Mouse (Mus musculus) 3T3-L1 (cell line): ENCODE measurements around the gene Mamdc2.
"Not testable (repeated sequence)": the region's sequence is repeated elsewhere in the genome, so short reads cannot be mapped to it uniquely, and the experiment has no call there.

Source experiments
- DNase-seq: peaks from one replicate; pipeline ENCODE4 v3.0.0-alpha.2; 2015; ENCODE audit warnings: low read depth, low spot score

Gene Mamdc2

DNA sequence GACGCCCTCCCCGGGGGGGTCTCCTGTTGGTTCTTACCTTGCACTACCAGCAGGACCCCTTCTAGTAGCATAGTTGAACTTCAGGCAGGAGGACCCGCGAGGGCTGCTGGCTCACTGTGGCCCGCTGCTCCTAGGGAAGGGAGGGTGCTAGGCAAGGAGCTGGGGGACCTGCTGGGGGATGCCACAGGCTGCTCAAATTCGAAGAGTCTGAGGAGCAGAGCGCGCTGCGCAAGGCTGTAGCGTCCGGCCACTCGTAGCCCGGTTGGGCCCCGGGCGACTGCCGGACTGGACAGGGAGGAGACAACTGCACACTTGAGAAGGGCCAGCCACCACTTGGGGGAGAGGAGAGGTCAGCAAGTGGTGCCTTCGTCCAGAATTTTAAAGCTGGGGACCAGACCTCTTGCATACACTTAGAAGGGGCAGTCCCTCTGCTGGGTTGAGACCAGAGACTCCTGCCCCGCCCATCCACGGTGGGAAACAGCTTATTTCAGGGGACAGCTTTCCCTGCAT, at the start of gene Mamdc2:
TSS of gene Mamdc2 (minus strand) at position 455 of the 510 bp plus-strand sequence.
- peak; percentile 64 for DNase-seq

GRCm38 (mm10) chr19:23498011-23498410, 49.8 kb upstream of the Mamdc2 start:
- no peak for DNase-seq

- peak; percentile 71 for DNase-seq
Observed at GRCm38 (mm10) chr19:23497171-23497917, 49.1 kb upstream of the Mamdc2 start.

- no peak for DNase-seq
Observed at GRCm38 (mm10) chr19:23496536-23496935, 48.3 kb upstream of the Mamdc2 start.

- peak; percentile 69 for DNase-seq
Observed at GRCm38 (mm10) chr19:23492663-23493062, 44.4 kb upstream of the Mamdc2 start.

DNA sequence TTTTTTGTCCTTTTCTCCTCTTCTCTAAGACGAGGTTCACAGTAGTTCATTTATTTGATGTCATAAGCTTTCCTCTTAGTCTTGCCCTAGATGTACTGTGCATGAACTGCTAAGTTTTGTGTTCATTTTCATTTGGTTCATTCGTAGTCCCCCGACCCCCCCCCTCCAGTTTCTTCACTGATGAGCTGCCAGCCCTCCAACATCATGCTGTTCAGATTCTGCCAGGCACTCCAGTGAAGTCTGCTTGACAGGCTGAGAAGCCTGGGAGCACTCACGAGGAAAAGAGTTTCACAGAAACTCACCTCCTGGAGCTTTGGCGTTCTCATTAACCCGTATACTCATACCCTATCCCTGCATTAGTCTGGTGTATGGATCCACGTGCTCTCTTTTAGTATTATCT, 42.5 kb upstream of the Mamdc2 start:
- DNase-seq: not testable (repeated sequence)

- peak; percentile 89 for DNase-seq
Observed at GRCm38 (mm10) chr19:23489780-23490179, 41.5 kb upstream of the Mamdc2 start.

DNA sequence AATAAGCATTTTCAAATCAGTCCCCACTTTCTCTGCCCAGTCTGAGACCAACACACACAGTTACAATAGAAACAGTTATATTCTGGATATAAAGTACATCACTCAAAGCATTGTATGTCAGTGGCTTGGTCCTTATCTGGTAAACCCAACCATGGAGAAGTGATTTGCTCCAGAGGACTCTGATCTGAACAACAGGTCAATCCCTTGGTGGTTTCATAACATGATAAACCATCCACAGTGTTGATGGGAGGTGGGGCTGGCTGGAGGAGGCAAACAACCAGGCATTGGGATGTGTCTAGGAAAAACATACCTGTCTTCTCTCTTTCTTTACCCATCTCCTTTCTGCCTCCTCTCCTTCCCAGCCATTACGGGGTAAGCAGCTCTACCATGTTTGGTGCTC, 39.2 kb upstream of the Mamdc2 start:
- DNase-seq: no peak

DNA sequence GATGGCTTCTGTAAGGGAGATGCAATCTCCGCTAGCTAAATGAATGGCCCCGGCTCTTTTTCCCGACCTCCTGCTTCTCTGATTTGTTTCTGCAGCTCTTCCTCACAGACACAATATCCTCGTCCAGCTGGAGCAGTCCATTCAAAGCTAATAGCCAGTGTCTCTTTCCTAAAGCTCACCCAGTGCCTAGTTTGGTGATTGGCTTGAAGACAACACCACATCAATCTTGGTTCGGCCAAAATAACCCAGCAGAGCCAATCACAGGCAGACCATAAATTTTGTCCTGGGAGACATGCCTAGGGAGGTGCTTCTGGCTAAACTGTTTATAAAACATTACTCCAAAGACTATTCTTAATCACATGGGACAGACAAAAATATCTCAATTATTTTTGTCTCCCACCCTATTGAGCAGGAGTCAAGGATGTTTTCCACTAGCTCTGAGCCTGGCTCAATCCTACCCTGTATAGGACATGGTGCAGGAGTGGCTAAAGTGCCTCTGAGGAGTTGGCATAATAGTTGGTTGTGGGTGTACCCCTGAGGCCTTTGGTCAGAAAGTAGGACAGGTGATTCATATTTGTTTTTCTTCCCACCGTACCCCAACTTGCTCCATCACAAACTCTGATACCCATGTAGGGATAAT, 38.5 kb upstream of the Mamdc2 start:
- DNase-seq: no peak

GRCm38 (mm10) chr19:23485940-23486600, 37.8 kb upstream of the Mamdc2 start:
- DNase-seq: no peak

- DNase-seq: peak; percentile 81
Observed at GRCm38 (mm10) chr19:23482571-23482970, 34.3 kb upstream of the Mamdc2 start.

DNA sequence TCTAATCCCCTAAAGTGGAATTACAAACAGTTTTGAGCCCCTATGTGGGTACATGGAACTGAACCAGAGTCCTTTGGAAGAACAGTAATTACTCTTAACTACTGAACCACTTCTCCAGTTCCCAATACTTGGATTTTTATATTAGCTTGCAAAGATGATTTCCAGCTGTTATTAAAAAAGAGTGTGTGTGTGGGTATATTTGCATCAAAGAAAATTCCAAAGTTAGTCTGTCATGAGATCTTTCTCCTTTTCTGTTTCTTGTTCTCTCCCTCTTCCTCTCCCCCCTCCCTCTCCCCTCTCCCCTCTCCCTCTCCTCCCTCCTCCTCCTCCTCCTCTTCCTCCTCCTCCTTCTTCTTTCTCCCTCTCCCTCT, 31.3 kb upstream of the Mamdc2 start:
- no peak for DNase-seq

GRCm38 (mm10) chr19:23478895-23479596, 30.8 kb upstream of the Mamdc2 start:
- no peak for DNase-seq

- peak; percentile 67 for DNase-seq
Observed at GRCm38 (mm10) chr19:23477826-23478225, 29.6 kb upstream of the Mamdc2 start.

DNA sequence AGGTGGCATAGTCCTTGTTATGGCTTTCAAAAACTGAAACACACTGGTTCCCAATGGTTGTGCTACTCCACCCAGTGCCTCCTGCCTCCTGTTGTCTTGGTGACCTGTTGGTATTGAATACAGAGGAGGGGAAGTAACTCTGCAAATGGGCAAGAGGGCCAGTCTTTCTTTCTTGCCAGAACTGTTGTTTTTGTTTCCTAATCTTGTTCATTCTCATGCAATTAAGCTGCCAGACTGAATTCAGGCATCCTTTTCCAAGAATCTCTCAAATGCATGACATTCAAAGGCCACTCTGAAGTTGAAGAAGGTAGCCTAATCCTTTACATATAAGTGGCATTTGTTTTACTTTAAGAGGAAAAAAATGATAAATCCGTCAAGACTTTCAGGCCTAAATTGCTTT, 19.6 kb upstream of the Mamdc2 start:
- no peak for DNase-seq

- DNase-seq: no peak
Observed at GRCm38 (mm10) chr19:23467011-23467410, 18.8 kb upstream of the Mamdc2 start.

GRCm38 (mm10) chr19:23457492-23457891, 9.2 kb upstream of the Mamdc2 start:
- DNase-seq: peak; percentile 95

- DNase-seq: peak; percentile 9
Observed at GRCm38 (mm10) chr19:23451361-23451760, 3.1 kb upstream of the Mamdc2 start.

DNA sequence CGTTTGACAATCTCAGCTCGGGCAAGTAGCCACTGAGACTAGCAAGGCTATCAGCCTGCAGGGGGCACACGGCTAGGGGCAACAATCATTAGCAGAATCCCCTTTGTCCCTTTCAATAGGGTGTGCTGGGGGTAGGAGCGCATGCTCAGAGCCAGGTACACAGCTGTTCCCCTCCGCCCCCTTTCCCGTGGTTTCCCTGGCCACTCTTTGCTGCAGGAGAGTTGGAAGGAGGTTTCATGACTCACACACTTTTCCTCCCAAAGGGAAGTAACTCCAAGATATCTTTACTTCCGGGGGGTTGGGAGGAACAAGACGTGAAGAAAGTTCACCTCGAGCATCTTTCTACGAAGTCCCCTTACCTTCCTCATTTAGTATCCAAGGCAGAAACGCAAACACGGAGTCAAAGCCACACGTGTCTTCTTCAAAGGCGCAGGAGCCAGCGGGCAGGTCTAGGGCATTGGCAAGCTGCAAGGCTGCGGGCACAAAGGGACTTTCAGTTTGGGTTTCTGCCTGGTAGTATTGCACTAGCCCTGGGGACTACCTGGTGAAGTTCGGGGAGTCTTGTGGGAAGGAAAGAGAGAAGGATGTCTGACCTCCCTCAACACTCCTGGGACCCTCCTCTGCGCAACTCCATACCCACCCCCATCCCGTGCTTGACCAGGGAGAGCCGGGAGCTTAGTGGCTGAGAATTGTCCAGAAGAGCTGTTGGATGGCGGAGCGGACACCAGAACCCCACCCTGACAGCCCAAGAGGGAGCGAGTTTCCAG, 838 bp downstream of the Mamdc2 start:
- DNase-seq: peak; percentile 70

GRCm38 (mm10) chr19:23444910-23445845, 3.1 kb downstream of the Mamdc2 start:
- no peak for DNase-seq
